Mouse (Mus musculus) neural tube, embryonic 10.5 days (tissue): ENCODE measurements around the gene Slc16a2.

ENCODE experiments used
- DNase-seq: peaks from one replicate; pipeline ENCODE4 v3.0.0-alpha.2; 2017; ENCODE audit warnings: low spot score; ENCODE audit errors: extremely low spot score

Gene Slc16a2

GRCm38 (mm10) chrX:103653021-103653420, 168.8 kb downstream of the Slc16a2 start:
- DNase-seq: no peak

GRCm38 (mm10) chrX:103652048-103652447, 169.7 kb downstream of the Slc16a2 start:
- no peak for DNase-seq
